Mouse (Mus musculus) embryonic facial prominence, embryonic 10.5 days (tissue): Measurements from ENCODE around the gene Nfe2l1. TPM values are rescaled to one million over a fixed set of nuclear protein-coding genes. Genes with fewer than 3 reads are reported as not detected.

Experiments
- microRNA counts: library from miRNA; unstranded; fragments of <30 nt; microRNA quantifications from one replicate; lab custom pipeline; 2017
- microRNA-seq: library from miRNA; unstranded; fragments of <30 nt; microRNA quantifications from one replicate; pipeline ENCODE4, GENCODE M21; 2017
- polyA plus RNA-seq: library from polyadenylated mRNA; unstranded; fragments of >200 nt; fragmentation: Nextera tagmentation; extraction: Ambion mirVana; gene quantifications from 2 replicates; pipeline ENCODE4 v1.2.1, GENCODE M21; 2016

The Nfe2l1 gene
- polyA plus RNA-seq, 1 experiment from 2014 or later: 65.4 TPM

MicroRNA genes within 50 kb of the gene (microRNA counts, 519-probe panel; counts per million panel counts)
- microRNA mmu-miR-152 (lab: Ali Mortazavi, UCI): 5,157 counts per million, percentile 88 among the panel's probes with 10 or more counts

Small RNA genes lying within 50 kb of the gene (microRNA-seq; reads per million reads assigned to microRNA genes)
- gene Mir152: 83.0 reads per million, percentile 47 among the genes with 10 or more reads in this experiment

Other genes with a start within 250 kb of the Nfe2l1 start
- 22.4 and 25.5 TPM in 2 replicates for gene Snx11, start 52.4 kb downstream of the Nfe2l1 start, polyA plus RNA-seq
- gene Cbx1, start 40.8 kb downstream of the Nfe2l1 start, polyA plus RNA-seq: 201 and 213 TPM in 2 replicates
- gene Copz2, start 19.9 kb upstream of the Nfe2l1 start, polyA plus RNA-seq: 36.2 and 37.4 TPM in 2 replicates
- gene Cdk5rap3, start 86.5 kb upstream of the Nfe2l1 start, polyA plus RNA-seq: 90.1 and 99.9 TPM in 2 replicates
- 1.1 and 2.3 TPM in 2 replicates for gene Prr15l, start 98.1 kb upstream of the Nfe2l1 start, polyA plus RNA-seq
- 32.0 and 34.5 TPM in 2 replicates for gene Pnpo, start 114.0 kb upstream of the Nfe2l1 start, polyA plus RNA-seq
- 27.9 and 30.3 TPM in 2 replicates for gene Sp2, start 153.0 kb upstream of the Nfe2l1 start, polyA plus RNA-seq
- 4.4 and 7.4 TPM in 2 replicates for gene Sp6, start 183.4 kb upstream of the Nfe2l1 start, polyA plus RNA-seq
- gene Scrn2, start 200.0 kb upstream of the Nfe2l1 start, polyA plus RNA-seq: 43.5 and 43.8 TPM in 2 replicates
- gene Lrrc46, start 211.4 kb upstream of the Nfe2l1 start, polyA plus RNA-seq: 1.2 TPM in 2 replicates
- gene Mrpl10, start 211.6 kb upstream of the Nfe2l1 start, polyA plus RNA-seq: 86.6 and 89.9 TPM in 2 replicates
- gene Osbpl7, start 220.7 kb upstream of the Nfe2l1 start, polyA plus RNA-seq: 9.7 and 10.0 TPM in 2 replicates